Mouse (Mus musculus) mature B cell (primary cell): ENCODE results near the gene Timmdc1.

ENCODE experiments used
- in situ Hi-C: fragments of 300-500 bp; cut with MboI; formaldehyde crosslinking; loops from 2 replicates; pipeline ENCODE4 v1.14.3; 2019

Timmdc1 gene

DNA sequence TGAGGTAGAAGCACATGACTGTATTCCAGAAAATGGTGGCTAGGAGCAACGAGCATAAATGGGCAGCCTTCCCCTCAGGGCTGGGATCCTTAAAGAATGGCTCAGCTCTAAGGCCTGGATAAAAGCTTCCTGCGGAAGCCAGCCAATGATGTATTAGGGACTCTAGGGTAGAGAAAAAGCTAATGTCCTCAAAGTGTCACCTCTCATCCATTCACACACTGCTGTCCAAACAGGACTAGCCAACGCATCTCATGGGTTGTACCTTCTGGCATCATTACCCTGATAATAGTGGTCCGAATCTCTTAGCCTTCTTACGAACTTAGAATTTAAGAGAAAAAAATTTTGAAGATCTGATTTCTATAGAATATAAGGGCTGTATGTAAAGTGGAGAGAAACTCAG lies 59.2 kb downstream of the Timmdc1 start:
- in situ Hi-C loops: no loop called here

DNA sequence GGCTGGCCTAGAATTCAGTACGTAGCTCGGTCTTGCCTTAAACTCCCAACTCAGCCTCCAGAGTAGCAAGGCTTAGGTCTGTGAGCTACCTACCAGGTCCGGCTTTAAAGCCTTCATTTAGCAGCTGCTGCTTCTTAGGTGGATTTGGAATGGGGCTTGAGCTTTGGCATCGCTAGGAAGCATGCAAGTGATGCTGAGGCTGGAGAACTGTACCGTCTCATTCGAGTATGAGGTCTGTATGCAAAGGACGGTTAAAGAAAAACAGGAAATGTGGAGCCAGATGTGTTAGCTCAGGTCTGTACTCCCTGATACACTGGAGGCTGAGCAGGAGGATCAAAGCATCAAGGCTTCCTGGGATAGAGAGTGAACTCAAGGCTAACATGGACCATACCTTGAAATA lies 60.3 kb downstream of the Timmdc1 start:
- in situ Hi-C loops: no loop called here

DNA sequence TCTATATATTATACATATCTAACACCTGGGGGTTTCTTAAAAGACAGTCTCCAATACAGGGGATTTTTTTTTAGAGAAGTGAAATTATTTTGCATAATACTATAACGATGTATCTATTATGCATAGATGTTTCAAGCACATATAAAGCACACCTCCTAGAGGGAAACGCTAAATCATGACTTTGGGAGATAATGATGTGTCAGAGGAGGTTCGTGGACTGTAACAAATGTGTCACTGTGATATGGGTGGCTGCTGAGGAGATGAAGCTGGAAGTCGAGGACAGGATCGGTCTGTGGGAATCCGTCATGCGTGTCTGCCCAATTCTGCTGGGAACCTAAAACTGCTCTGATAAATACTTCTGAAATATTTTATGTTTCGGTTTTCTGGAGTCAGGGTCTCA lies 60.7 kb downstream of the Timmdc1 start:
- in situ Hi-C loops: no loop called here

DNA sequence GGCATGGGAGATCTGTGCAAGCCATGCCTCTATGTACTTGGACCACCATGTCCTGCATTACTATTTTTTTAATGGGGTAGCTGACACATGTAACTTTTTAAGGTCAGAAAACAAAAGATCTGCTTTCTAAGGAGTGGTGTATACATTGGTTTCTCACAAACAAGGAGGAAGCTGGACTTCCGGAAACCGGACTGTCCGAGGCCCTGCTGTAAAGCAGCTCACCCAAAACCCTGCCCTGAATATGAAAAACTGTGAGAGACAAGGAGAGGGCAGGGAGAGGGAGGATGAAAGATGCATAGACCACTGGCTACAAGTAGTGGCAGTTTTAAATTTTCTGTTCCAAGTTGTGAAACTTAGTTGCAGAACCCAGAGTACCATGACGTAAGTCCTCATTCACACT lies 62.5 kb downstream of the Timmdc1 start:
- in situ Hi-C loops: no loop called here

DNA sequence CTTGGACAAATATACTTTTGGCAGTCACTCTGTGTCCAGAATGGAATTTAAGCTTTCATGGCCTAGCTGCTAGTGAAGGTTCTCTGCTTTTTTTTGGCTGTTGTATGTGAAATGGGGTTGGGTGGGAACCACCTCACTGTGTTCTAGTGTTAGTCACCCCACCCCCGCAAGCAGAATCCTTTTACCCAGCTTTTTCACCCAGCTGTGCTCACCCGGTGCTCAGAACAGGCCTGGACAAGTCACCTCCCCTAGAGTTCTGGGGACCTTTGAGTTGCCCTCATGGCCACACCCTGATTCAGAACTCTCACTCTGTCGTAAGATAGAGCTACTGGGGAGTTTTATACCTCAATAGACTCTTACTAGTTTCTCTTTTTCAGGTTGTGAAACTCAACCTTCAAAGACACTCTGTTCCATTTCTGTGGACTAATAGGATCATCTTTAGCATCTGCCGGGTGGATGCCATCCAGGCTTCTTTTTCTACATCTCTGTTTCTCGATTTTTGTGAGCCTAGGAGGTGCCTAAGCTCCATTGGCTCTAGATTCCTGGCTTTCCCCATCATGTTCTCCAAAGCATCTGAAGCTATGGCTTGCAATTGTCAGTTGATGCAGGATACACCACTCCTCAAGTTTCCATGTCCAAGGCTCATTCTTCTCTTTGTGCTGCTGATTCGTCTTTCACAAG lies 63.7 kb downstream of the Timmdc1 start:
- in situ Hi-C loops: no loop called here

DNA sequence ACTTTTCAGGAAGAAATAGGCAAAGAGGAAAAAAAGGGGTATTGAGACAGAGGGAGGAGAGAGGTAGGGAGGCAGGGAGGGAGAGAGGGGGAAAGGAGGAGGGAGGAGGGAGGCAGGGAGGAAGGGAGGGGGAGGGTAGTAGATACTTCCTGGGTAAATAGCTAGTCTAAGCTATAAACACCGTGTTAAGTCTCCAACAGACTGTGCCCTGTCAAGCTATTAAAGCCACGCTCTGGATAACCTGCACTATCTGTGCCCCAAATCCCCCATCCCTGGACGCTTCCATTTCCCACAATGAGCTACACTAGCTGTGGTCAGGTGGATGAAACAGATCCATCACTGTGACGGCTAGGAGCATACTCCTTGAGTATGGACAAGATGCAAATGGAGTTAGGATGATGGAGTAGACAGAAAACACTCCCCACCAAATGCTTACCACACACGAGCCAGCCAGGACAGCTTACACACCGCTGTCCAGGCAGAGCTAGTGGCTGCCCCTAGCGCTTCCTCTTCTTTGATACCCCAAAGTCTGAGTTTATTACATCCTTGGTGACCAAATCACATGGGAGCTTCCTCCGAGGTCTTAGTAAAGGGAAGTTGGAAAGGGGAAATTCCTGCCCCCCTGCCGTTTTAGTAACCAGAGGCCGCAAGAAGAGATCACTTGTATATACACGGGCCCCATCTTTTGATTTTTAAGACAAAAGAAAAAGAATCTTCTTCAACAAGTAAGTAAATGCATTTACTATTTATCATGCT lies 65.5 kb downstream of the Timmdc1 start:
- in situ Hi-C loops: no loop called here

DNA sequence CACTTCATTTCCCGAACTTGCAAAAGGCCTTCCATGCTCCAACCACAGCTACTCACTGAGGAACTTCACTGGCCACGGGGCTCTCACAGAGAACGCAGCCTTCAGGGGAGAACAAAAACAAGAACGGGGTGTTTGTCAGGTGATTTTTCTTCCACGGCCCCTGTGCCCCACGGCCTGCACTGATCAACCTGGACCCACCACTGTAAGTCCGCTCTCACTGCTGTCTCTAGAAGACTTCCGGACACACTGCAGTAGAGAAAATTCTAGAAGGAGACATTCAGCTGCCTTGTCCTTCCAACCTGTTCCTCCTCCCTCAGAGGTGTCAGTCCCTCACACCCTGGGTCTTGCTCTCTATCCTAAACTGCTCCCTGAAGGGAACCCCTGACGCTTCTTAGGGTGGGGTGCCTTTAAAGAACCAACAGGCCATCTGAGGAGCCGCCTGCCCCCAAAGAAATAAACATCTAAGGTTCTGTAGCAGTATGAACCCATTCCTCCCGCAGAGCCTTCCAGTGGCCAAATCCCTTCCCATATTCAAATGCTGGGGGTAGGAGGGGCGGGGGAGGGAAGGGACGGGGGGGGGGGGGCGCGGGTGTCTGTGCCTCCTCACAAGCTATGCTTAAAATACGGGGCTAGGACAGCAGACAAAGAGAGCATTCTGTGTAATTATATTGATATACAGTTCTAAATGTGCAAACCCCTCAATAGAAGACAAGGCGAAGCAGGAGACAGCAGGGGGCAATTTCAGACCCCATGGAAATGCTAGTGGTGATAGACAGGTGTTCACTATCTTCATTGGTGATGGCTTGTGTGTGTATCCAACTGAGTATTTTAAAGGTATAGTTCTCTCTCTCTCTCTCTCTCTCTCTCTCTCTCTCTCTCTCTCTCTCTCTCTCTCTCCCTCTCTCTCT lies 66.7 kb downstream of the Timmdc1 start, which contains the start of gene Cd80:
Cd80 (plus strand) TSS at position 51 of the 908 bp plus-strand sequence.
- in situ Hi-C loops: no loop called here

DNA sequence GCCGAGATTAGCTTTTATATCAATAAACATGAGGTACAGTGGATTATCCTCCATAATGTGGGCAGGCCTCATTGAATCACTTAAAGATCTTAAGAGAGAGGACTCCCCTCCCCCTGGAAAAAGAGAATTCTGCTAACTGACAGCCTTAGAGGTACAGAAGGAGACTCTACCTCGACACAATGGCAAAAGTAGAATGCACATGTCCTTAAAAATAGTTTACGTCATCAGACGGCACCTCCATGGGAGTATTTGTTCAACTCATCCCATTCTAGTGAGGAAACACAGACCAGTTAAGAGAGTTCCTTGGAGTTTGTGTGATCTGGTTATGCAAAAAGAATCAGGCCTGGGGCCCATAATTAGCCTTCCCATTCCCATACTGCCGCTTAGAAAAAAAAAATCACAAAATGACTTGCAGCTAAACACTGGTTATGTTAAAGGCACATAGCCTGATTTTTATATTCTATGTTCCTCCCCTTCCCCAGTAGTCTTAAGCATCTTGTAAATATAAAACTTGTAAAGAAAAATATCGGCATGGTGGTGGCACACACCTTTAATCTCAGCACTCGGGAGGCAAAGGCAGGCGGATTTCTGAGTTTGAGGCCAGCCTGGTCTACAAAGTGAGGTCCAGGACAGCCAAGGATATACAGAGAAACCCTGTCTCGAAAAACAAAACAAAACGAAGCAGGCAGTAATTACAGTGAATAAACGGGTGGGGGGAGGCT lies 67.8 kb downstream of the Timmdc1 start:
- in situ Hi-C loops: no loop called here

DNA sequence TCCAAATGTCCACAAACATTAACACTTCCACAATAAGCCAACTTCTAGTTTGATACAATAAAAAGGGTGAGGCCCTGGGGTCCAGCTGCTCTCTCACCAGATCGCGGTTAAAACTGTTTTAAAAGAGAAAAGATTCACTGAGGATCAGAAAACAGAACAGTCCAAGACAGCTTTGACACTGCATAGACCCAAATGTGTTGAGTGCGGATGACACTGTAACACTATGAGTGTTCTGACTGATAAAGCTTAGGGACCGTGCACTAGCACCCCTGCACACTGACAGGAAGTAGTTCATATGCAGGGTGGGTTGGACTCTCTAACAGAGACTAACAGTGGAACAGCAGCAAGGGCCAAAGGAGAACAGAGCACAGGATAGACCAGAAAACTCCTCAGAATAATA lies 68.5 kb downstream of the Timmdc1 start:
- in situ Hi-C loops: no loop called here

DNA sequence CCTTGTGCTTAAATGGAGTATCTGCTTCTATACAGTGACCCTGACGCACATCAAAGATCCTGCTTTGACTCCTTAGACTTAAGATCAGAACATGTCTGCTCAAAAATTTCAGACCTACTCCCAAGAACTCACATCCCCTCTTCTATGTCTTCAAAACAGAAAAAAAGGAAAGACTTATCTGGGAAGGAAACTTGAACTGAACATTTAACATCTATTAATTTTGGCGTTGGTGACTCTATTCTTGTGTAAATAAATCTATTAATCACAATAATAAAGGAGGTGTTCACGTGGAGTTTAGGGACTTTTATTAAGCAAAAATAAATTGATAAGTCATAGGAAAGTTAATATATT lies 69.3 kb downstream of the Timmdc1 start:
- in situ Hi-C loops: no loop called here

DNA sequence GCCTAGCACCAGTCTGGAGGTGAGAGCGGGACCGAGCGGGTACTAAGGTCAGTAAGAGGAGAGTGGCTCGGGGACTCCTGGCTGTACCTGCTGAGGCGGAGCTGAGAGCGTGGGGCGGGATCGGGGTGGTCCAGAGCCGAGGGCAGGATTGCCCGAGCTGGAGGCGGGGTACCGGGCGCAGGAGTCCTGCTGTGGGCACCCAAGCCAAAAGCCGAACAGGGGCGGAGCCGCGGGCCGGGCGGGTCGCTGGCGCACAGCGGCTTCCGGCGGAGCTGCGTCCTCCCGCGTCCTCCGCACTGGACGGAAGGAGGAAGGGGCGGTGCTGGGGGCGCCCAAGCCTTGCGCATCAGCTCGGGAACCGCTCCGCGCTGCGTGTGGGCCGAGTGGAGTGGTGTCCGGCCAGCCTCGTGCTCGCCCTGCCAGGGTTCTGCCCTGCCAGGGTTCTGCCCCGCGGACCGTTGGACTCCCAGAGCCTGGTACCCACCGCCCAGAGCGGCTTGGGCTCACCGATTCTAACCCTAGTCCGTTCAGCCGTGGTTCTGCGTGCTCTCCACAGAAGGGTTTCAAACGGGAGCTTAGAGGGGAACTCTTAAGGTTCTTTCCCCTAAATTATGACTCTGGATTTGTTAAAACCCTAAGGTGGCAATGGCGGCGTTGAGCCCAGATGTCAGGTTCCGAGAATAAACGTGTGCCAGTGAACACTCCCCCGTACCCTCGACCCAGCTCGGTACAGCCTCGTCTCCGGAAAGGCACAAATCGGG lies 69.8 kb downstream of the Timmdc1 start, which contains the start of gene Adprh:
Adprh (minus strand) TSS at position 262 of the 761 bp plus-strand sequence.
- in situ Hi-C loops: no loop called here

DNA sequence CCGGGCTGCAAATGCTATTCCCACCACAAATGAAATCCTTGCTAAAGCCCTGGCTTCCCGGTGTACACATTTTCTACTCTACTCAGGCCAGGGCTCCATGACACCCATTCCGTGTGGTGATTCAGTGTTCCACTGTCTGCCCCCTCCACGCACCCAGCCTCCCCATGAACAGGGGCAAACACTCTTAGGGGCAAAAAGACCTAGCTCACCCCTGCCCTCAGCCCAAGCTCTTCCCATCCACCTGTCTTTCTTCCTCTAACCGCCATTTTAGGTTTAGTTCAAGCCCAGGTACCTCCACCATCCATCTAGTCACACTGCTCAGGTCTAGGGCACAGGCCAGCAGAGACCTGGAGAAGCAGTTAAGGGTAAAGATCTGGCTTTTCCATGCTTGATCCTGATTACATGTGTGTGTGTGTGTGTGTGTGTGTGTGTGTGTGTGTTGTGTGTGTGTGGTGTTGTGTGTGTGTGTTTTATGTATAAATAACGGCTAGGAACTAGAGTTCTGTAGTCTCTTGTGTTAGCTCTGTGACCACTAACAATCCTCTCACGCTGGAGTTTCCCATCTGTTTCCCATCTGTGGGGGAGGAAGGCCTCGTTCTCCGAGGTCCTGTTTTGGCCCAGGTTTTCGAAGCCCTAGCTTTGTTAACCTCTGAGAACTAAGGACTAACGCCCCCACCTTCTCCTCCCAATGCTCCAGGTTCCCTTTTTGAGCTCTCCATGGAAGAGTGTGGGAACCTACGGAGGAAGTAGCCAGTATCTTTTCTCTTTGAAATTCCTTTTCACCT lies 70.8 kb downstream of the Timmdc1 start:
- in situ Hi-C loops: no loop called here

DNA sequence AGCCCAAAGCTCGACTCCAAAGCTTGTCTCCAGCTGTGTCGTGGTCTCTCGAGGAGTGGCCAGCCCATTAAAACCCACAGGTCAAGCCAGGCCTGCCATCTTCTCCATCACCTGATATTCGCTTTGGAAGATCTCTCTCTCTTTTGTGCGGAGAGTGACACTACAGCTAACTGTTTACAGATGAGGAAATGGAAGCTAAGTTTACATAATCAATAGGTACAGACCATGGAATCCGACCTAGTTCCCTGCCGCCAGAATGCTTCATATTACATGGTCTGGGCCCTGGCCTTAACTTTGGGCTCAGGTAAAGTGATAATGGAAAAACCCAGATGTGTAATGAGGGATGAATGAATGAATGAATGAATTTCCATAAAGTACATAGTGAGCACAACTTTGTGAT lies 71.8 kb downstream of the Timmdc1 start:
- in situ Hi-C loops: no loop called here

DNA sequence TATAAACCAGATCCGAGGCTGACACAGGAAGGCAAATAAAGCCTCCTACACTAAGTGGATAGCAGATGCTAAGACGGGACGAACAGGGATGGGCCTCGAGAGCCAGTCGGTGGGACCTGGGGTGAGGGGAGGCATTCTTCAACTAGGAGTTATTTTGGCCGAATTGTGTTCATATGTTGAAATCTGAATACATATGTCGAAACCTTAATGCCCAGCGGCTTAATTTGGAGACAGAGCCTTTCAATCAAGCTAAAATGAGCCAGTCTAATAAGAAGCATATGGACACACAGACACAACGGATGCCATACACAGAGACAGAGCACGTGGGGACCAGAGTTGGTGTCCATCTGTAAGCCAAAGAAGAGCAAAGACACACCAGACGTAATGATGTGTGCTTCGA lies 74.0 kb downstream of the Timmdc1 start:
- in situ Hi-C loops: no loop called here
